Mouse (Mus musculus): Measurements from ENCODE around the gene Il1r2. TPM values are rescaled to one million over a fixed set of nuclear protein-coding genes. Genes with fewer than 3 reads are reported as not detected.

The Il1r2 gene
- 0.41 TPM for polyA plus RNA-seq (2014; fragmentation: Illumina TruSeq; extraction: RNeasy Lipid Tissue Mini Kit (QIAGEN cat#74804); ENCODE audit: low read depth, low replicate concordance)

DNA sequence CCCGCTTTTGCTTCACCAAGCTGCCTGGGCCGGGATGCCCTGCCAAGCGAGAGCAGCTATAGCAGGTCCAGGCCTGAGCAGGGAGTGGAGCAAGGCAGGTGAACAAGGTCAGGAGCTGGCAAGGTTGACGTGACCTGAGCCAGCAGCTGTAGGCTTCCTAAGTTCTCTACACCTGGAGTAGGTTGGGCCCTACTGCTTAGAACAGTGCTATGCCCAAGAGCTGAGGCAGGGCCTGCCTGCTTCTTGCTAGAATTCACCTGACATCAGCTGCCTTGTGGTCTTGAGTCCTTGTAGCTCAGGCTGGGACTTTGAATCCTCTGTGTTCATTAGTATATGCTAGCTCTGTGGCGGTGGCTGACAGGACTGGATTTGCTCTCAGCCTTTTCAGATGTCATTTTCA is at the start of gene Il1r2:
Gene Il1r2 (plus strand): TSS at position 301 of the 400 bp plus-strand sequence.

Other genes starting within 250 kb of the Il1r2 start
- gene Map4k4, start 173.2 kb upstream of the Il1r2 start, polyA plus RNA-seq (2014; fragmentation: Illumina TruSeq; extraction: RNeasy Lipid Tissue Mini Kit (QIAGEN cat#74804); ENCODE audit: low read depth, low replicate concordance) = 32.7 TPM
- gene Il1r1, start 151.0 kb downstream of the Il1r2 start, polyA plus RNA-seq (2014; fragmentation: Illumina TruSeq; extraction: RNeasy Lipid Tissue Mini Kit (QIAGEN cat#74804); ENCODE audit: low read depth, low replicate concordance) = 47.6 TPM

Data from sigmoid colon, adult 10 weeks (tissue).